Mouse (Mus musculus): Measurements from ENCODE around the gene Ndufs8. TPM values are rescaled to one million over a fixed set of nuclear protein-coding genes. Genes with fewer than 3 reads are reported as not detected.

The Ndufs8 gene
- polyA plus RNA-seq, 1 experiment = 142 TPM

DNA sequence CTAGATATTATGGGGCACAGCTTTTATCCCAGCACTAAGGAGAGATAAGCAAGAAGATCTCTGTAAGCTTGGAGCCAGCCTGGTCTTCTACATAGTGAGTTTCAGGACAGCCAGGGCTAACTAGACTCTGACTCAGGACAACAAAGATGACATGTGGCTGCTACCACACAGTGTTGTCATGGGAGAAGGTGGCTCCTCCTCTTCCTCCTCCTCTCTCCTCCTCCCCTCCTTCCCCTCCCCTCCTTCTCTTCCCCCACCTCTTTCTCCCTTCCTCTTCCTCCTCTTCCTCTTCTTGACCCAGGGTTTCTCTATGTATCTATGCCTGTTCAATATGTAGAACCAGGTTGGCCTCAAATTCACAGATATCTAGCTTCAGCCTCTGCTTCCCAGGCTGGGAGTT, 38.9 kb upstream of the Ndufs8 start:
- Histone ChIP-seq H3K27me3 (replicated peaks) (peaks cover 20% of the 10 kb centered on the region), H3K4me3 (replicated peaks) (peak overlapping the region; percentile 51), H3K36me3 (replicated peaks; ENCODE audit: low read length) (peaks cover 28% of the 10 kb centered on the region), H3K4me1 (peaks cover 36% of the 10 kb centered on the region), H3K9me3 (0 out of 2 replicates have a peak, but pooled peaks cover 3% of the 10 kb centered on the region)
- TF ChIP-seq FLI1 (IDR thresholded peaks at IDR 0.05; ENCODE audit: low read length) (no peak), GATA1 (IDR thresholded peaks at IDR 0.05; ENCODE audit: borderline replicate concordance, low read length) (no peak)

DNA sequence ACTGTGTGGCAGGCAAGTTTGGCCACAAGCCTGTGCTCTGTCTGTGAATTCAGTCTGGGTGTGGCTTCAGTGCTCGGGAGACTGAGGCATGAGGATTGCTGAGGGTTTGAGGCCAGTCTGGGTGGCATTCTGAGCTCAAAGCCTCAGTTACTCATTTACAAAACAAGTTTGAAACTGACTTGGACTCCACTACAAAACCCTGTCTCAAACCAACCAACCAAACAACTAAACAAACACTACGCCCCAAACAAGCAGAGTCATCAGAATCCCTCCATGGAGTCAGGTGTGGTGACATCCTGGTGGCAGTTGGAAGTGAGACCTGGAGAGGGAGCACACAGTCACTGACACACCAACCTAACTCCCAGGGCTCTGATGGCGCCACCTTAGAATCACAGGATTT, 37.8 kb upstream of the Ndufs8 start:
- TF ChIP-seq FLI1 (IDR thresholded peaks at IDR 0.05; ENCODE audit: low read length) (no peak), GATA1 (IDR thresholded peaks at IDR 0.05; ENCODE audit: borderline replicate concordance, low read length) (no peak)
- Histone ChIP-seq H3K4me1 (peaks cover 39% of the 10 kb centered on the region), H3K4me3 (replicated peaks) (no peak overlapping the region), H3K36me3 (replicated peaks; ENCODE audit: low read length) (peaks cover 32% of the 10 kb centered on the region), H3K9me3 (0 out of 2 replicates have a peak, but pooled peaks cover 3% of the 10 kb centered on the region), H3K27me3 (replicated peaks) (peaks cover 11% of the 10 kb centered on the region)

- TF ChIP-seq GATA1 (IDR thresholded peaks at IDR 0.05; ENCODE audit: borderline replicate concordance, low read length) (no peak), FLI1 (IDR thresholded peaks at IDR 0.05; ENCODE audit: low read length) (no peak)
- Histone ChIP-seq H3K36me3 (replicated peaks; ENCODE audit: low read length) (peaks cover 38% of the 10 kb centered on the region), H3K9me3 (0 out of 2 replicates have a peak, but pooled peaks cover 3% of the 10 kb centered on the region), H3K4me3 (replicated peaks) (no peak overlapping the region), H3K27me3 (replicated peaks) (peaks cover 3% of the 10 kb centered on the region), H3K4me1 (peaks cover 41% of the 10 kb centered on the region)
Observed at GRCm38 (mm10) chr19:3948546-3948945, 36.0 kb upstream of the Ndufs8 start.

GRCm38 (mm10) chr19:3947813-3948212, 35.2 kb upstream of the Ndufs8 start:
- TF ChIP-seq GATA1 (IDR thresholded peaks at IDR 0.05; ENCODE audit: borderline replicate concordance, low read length) = no peak
- H3K4me1 ChIP-seq = peaks cover 48% of the 10 kb centered on the region
- no peak overlapping the region for H3K4me3 ChIP-seq (replicated peaks)
- H3K27me3 ChIP-seq (replicated peaks) = peaks cover 3% of the 10 kb centered on the region
- H3K36me3 ChIP-seq (replicated peaks; ENCODE audit: low read length) = peaks cover 38% of the 10 kb centered on the region
- no peaks in the 10 kb centered on the region for H3K9me3 ChIP-seq

- H3K4me1 ChIP-seq = peaks cover 52% of the 10 kb centered on the region
- H3K36me3 ChIP-seq (replicated peaks; ENCODE audit: low read length) = peaks cover 45% of the 10 kb centered on the region
- no peak overlapping the region for H3K4me3 ChIP-seq (replicated peaks)
- H3K27me3 ChIP-seq (replicated peaks) = peaks cover 3% of the 10 kb centered on the region
- TF ChIP-seq FLI1 (IDR thresholded peaks at IDR 0.05; ENCODE audit: low read length) (no peak), GATA1 (IDR thresholded peaks at IDR 0.05; ENCODE audit: borderline replicate concordance, low read length) (no peak)
- no peaks in the 10 kb centered on the region for H3K9me3 ChIP-seq
Observed at GRCm38 (mm10) chr19:3946715-3947114, 34.1 kb upstream of the Ndufs8 start.

DNA sequence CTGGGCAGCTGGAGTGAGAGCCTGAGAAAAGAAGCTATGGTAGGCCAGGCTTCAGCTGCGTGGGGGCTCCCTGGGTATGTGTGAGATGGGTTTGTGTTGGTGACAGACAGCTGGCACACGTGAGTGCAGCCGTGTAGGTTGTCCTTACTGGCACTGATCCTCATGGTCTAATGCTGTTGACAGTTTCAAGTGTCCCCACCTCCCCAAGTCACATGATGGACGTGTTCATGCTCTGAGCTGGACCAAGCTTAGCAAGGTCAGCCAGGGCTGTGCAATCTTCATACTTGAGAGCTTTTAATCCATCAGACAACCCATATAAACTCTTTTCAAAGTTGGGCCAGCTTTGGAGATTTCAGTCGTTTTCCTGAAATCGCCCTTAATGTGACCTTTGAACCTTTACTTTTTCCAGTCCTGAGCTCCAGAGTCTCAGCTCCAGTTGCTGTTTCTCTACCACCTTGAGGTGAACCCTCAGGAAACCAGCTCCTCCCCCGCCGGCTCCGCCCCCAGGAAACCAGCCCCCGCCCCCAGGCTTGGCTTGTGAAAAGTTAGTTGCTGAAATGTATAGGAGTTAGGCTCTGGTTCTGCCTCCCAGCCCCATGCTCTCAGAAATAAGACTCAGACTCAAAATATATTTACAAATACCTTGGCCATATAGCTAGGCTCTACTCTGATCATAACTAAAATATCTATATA, 33.4 kb upstream of the Ndufs8 start:
- H3K36me3 ChIP-seq (replicated peaks; ENCODE audit: low read length) = peaks cover 48% of the 10 kb centered on the region
- peaks cover 46% of the 10 kb centered on the region for H3K4me1 ChIP-seq
- H3K9me3 ChIP-seq = no peaks in the 10 kb centered on the region
- H3K4me3 ChIP-seq (replicated peaks) = peak overlapping the region; percentile 64
- TF ChIP-seq FLI1 (IDR thresholded peaks at IDR 0.05; ENCODE audit: low read length) = no peak
- no peak for TF ChIP-seq GATA1 (IDR thresholded peaks at IDR 0.05; ENCODE audit: borderline replicate concordance, low read length)
- H3K27me3 ChIP-seq (replicated peaks) = peaks cover 3% of the 10 kb centered on the region

DNA sequence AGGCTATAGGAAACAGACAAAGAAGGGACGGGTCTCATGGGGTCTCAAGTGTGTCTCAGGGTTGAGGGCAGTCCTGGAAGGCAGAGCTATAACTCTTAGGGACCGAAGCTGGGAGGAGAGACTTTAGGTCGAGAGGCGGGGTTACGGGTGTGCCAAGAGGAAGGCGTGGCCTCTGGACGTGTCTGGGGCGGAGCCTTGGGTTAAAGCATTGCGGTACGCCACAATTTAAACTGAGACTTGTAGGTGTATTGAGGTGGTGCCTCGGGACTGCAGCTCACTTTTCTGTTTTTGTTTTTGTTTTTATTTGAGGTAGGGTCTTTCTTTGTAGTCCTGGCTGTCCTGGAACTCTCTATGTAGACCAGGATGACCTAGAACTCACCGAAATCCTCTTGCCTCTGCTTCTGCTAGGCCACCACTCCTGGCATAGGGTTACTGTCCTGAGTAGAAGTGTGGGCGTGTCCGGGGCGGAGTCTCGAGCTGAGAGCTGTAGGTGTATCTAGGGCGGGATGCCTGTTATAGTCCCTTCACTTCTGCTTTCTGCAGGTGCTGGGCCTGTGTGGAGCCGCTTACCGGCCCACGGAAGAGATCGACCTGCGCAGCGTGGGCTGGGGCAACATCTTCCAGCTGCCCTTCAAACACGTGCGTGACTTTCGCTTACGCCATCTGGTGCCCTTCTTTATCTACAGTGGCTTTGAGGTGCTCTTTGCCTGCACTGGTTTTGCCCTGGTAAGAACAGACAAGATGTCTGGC, 30.6 kb upstream of the Ndufs8 start:
- H3K4me1 ChIP-seq = peaks cover 39% of the 10 kb centered on the region
- peaks cover 29% of the 10 kb centered on the region for H3K36me3 ChIP-seq (replicated peaks; ENCODE audit: low read length)
- H3K4me3 ChIP-seq (replicated peaks) = peak overlapping the region; percentile 77
- TF ChIP-seq GATA1 (IDR thresholded peaks at IDR 0.05; ENCODE audit: borderline replicate concordance, low read length) = no peak
- TF ChIP-seq FLI1 (IDR thresholded peaks at IDR 0.05; ENCODE audit: low read length) = no peak
- H3K9me3 ChIP-seq = no peaks in the 10 kb centered on the region
- H3K27me3 ChIP-seq (replicated peaks) = peaks cover 2% of the 10 kb centered on the region

- Histone ChIP-seq H3K4me3 (replicated peaks) (no peak overlapping the region), H3K9me3 (no peaks in the 10 kb centered on the region), H3K36me3 (replicated peaks; ENCODE audit: low read length) (peaks cover 23% of the 10 kb centered on the region), H3K27me3 (replicated peaks) (peaks cover 2% of the 10 kb centered on the region), H3K4me1 (peaks cover 39% of the 10 kb centered on the region)
- TF ChIP-seq GATA1 (IDR thresholded peaks at IDR 0.05; ENCODE audit: borderline replicate concordance, low read length) (no peak), FLI1 (IDR thresholded peaks at IDR 0.05; ENCODE audit: low read length) (no peak)
Observed at GRCm38 (mm10) chr19:3942315-3942714, 29.7 kb upstream of the Ndufs8 start.

DNA sequence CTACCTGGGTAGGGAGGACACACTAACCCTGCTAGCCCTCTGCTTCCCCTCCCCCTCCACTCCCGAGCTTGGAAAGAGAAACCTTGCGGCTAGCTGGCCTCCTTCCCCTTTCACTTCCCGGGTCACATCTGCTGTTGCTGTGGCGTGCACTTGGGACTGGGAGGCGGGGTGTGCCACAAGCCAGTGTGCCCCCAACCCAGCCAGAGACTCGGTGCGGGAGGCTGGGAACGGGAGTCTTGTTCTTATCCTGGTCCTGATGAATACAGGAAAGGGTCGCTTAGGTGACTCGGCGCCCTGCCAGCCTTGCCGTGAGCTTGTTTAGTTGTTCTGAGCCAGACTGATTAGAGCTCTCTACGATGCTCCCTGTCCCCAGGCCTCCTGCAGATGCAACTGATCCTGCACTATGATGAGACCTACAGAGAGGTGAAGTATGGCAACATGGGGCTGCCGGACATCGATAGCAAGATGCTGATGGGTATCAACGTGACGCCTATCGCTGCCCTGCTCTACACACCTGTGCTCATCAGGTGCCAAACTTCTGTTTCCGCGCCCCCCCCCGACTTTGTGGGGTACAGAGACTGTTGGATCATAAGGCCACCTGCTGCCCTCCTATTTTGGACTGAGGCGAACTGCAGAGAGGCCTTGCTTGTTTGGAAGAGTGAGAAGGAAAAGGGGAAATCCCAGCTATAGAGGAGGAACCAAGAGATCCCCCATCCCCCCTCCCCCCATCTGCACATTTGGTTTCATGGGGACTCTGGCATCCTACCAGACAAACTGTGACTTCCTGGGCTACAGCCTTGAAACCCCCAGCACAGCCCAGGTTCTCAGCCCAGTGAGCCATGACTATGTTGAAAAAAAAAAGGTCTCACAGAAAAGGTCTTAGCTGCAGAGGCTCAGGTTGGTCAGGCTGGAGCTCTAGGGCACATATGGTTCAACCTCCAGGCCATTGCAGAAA, 23.6 kb upstream of the Ndufs8 start:
- TF ChIP-seq GATA1 (IDR thresholded peaks at IDR 0.05; ENCODE audit: borderline replicate concordance, low read length) (no peak), FLI1 (IDR thresholded peaks at IDR 0.05; ENCODE audit: low read length) (no peak)
- Histone ChIP-seq H3K27me3 (replicated peaks) (peaks cover 11% of the 10 kb centered on the region), H3K4me1 (peaks cover 38% of the 10 kb centered on the region), H3K9me3 (no peaks in the 10 kb centered on the region), H3K36me3 (replicated peaks; ENCODE audit: low read length) (no peaks in the 10 kb centered on the region), H3K4me3 (replicated peaks) (peak overlapping the region; percentile 95)

All from megakaryocyte, embryonic 14.5 days (primary cell).